Mouse (Mus musculus) NIH3T3 (cell line): Measurements from ENCODE around the gene Thsd7b.

ENCODE experiments used
- DNase-seq: peaks from one replicate; pipeline ENCODE4 v3.0.0-alpha.2; 2012; ENCODE audit warnings: low read depth

The Thsd7b gene

GRCm38 (mm10) chr1:129519751-129520150 is 246.6 kb downstream of the Thsd7b start:
- no peak for DNase-seq

- no peak for DNase-seq
Observed at GRCm38 (mm10) chr1:129526967-129527366, 253.9 kb downstream of the Thsd7b start.

GRCm38 (mm10) chr1:129532206-129532605 is 259.1 kb downstream of the Thsd7b start:
- no peak for DNase-seq

GRCm38 (mm10) chr1:129538508-129538907 is 265.4 kb downstream of the Thsd7b start:
- DNase-seq = no peak

GRCm38 (mm10) chr1:129538970-129539369 is 265.9 kb downstream of the Thsd7b start:
- no peak for DNase-seq

GRCm38 (mm10) chr1:129540751-129541150 is 267.6 kb downstream of the Thsd7b start:
- DNase-seq = no peak

- peak; percentile 30 for DNase-seq
Observed at GRCm38 (mm10) chr1:129542563-129543146, 269.6 kb downstream of the Thsd7b start.

- no peak for DNase-seq
Observed at GRCm38 (mm10) chr1:129543169-129543568, 270.1 kb downstream of the Thsd7b start.

- DNase-seq = no peak
Observed at GRCm38 (mm10) chr1:129558054-129558453, 285.0 kb downstream of the Thsd7b start.

GRCm38 (mm10) chr1:129559137-129559536 is 286.0 kb downstream of the Thsd7b start:
- DNase-seq = no peak

GRCm38 (mm10) chr1:129559812-129560211 is 286.7 kb downstream of the Thsd7b start:
- DNase-seq = no peak

- DNase-seq = no peak
Observed at GRCm38 (mm10) chr1:129562707-129563106, 289.6 kb downstream of the Thsd7b start.

GRCm38 (mm10) chr1:129570522-129570921 is 297.4 kb downstream of the Thsd7b start:
- no peak for DNase-seq

- DNase-seq = no peak
Observed at GRCm38 (mm10) chr1:129579955-129580354, 306.9 kb downstream of the Thsd7b start.

- no peak for DNase-seq
Observed at GRCm38 (mm10) chr1:129586635-129587034, 313.5 kb downstream of the Thsd7b start.

GRCm38 (mm10) chr1:129589366-129590002 is 316.4 kb downstream of the Thsd7b start:
- peak; percentile 69 for DNase-seq

- no peak for DNase-seq
Observed at GRCm38 (mm10) chr1:129595447-129595846, 322.3 kb downstream of the Thsd7b start.

GRCm38 (mm10) chr1:129600933-129601332 is 327.8 kb downstream of the Thsd7b start:
- no peak for DNase-seq

GRCm38 (mm10) chr1:129602284-129602683 is 329.2 kb downstream of the Thsd7b start:
- DNase-seq = no peak

- DNase-seq = no peak
Observed at GRCm38 (mm10) chr1:129608395-129608794, 335.3 kb downstream of the Thsd7b start.

GRCm38 (mm10) chr1:129616080-129616479 is 343.0 kb downstream of the Thsd7b start:
- no peak for DNase-seq

- DNase-seq = no peak
Observed at GRCm38 (mm10) chr1:129619440-129620301, 346.6 kb downstream of the Thsd7b start.

- no peak for DNase-seq
Observed at GRCm38 (mm10) chr1:129624519-129624918, 351.4 kb downstream of the Thsd7b start.
